Mouse (Mus musculus): ENCODE data around the gene Mfn1.

Gene Mfn1

GRCm38 (mm10) chr3:32510375-32511190, 18.7 kb upstream of the Mfn1 start:
- in situ Hi-C loops (cut with MboI, MseI) = loop anchor here (25.0 kb wide), 1 partner anchor 1923 kb away; the partner anchor contains the start of gene Actrt3

- in situ Hi-C loops (cut with MboI, MseI) = loop anchor here (25.0 kb wide), 1 partner anchor 1924 kb away; the partner anchor contains the start of gene Actrt3
These were observed 18.1 kb upstream of the Mfn1 start for GRCm38 (mm10) chr3:32511191-32511550.

GRCm38 (mm10) chr3:32512686-32513284, 16.5 kb upstream of the Mfn1 start:
- in situ Hi-C loops (cut with MboI, MseI) = loop anchor here (25.0 kb wide), 1 partner anchor 1925 kb away; the partner anchor contains the start of gene Actrt3

GRCm38 (mm10) chr3:32513528-32513927, 15.7 kb upstream of the Mfn1 start:
- in situ Hi-C loops (cut with MboI, MseI) = loop anchor here (25.0 kb wide), 1 partner anchor 1926 kb away; the partner anchor contains the start of gene Actrt3

- in situ Hi-C loops (cut with MboI, MseI) = loop anchor here (10.0 kb wide), 1 partner anchor 178 kb away; the partner anchor contains the start of gene Actl6a
These were observed 2.1 kb upstream of the Mfn1 start for GRCm38 (mm10) chr3:32527181-32527580.

- in situ Hi-C loops (cut with MboI, MseI) = loop anchor here (5.0 kb wide), 1 partner anchor 197 kb away; no protein-coding TSS in a partner anchor
These were observed 776 bp downstream of the Mfn1 start for GRCm38 (mm10) chr3:32530041-32530440.

- in situ Hi-C loops (cut with MboI, MseI) = no loop called here
These were observed 6.4 kb downstream of the Mfn1 start for GRCm38 (mm10) chr3:32535692-32536091.

- in situ Hi-C loops (cut with MboI, MseI) = no loop called here
These were observed 8.3 kb downstream of the Mfn1 start for GRCm38 (mm10) chr3:32537556-32537955.

GRCm38 (mm10) chr3:32538091-32538490, 8.8 kb downstream of the Mfn1 start:
- in situ Hi-C loops (cut with MboI, MseI) = no loop called here

- in situ Hi-C loops (cut with MboI, MseI) = no loop called here
These were observed 23.8 kb downstream of the Mfn1 start for GRCm38 (mm10) chr3:32553061-32553460.

GRCm38 (mm10) chr3:32563401-32563800, 34.1 kb downstream of the Mfn1 start:
- in situ Hi-C loops (cut with MboI, MseI) = no loop called here

- in situ Hi-C loops (cut with MboI, MseI) = no loop called here
These were observed 43.8 kb downstream of the Mfn1 start for GRCm38 (mm10) chr3:32573086-32573485.

- in situ Hi-C loops (cut with MboI, MseI) = no loop called here
These were observed 44.6 kb downstream of the Mfn1 start for GRCm38 (mm10) chr3:32573881-32574280.

- in situ Hi-C loops (cut with MboI, MseI) = loop anchor here (25.0 kb wide), 1 partner anchor 1237 kb away; no protein-coding TSS in a partner anchor
These were observed 45.9 kb downstream of the Mfn1 start for GRCm38 (mm10) chr3:32575151-32575550.

- in situ Hi-C loops (cut with MboI, MseI) = loop anchor here (25.0 kb wide), 1 partner anchor 1234 kb away; no protein-coding TSS in a partner anchor
These were observed 49.5 kb downstream of the Mfn1 start for GRCm38 (mm10) chr3:32578772-32579171.

- in situ Hi-C loops (cut with MboI, MseI) = loop anchor here (25.0 kb wide), 1 partner anchor 1232 kb away; no protein-coding TSS in a partner anchor
These were observed 51.5 kb downstream of the Mfn1 start for GRCm38 (mm10) chr3:32580738-32581137.

- in situ Hi-C loops (cut with MboI, MseI) = loop anchor here (25.0 kb wide), 1 partner anchor 1230 kb away; no protein-coding TSS in a partner anchor
These were observed 52.6 kb downstream of the Mfn1 start for GRCm38 (mm10) chr3:32581911-32582310.

- in situ Hi-C loops (cut with MboI, MseI) = loop anchor here (25.0 kb wide), 1 partner anchor 1229 kb away; no protein-coding TSS in a partner anchor
These were observed 54.2 kb downstream of the Mfn1 start for GRCm38 (mm10) chr3:32583489-32583888.

- in situ Hi-C loops (cut with MboI, MseI) = loop anchor here (25.0 kb wide), 1 partner anchor 1226 kb away; no protein-coding TSS in a partner anchor
These were observed 57.0 kb downstream of the Mfn1 start for GRCm38 (mm10) chr3:32586274-32586673.

GRCm38 (mm10) chr3:32595080-32595479, 65.8 kb downstream of the Mfn1 start:
- in situ Hi-C loops (cut with MboI, MseI) = loop anchor here (25.0 kb wide), 1 partner anchor 1217 kb away; no protein-coding TSS in a partner anchor

GRCm38 (mm10) chr3:32599328-32599727, 70.1 kb downstream of the Mfn1 start:
- in situ Hi-C loops (cut with MboI, MseI) = loop anchor here (25.0 kb wide), 1 partner anchor 1213 kb away; no protein-coding TSS in a partner anchor

GRCm38 (mm10) chr3:32601055-32601454, 71.8 kb downstream of the Mfn1 start:
- in situ Hi-C loops (cut with MboI, MseI) = no loop called here

Data from regulatory T cell (primary cell).